Mouse (Mus musculus): ENCODE data around the gene Tfdp1.
A peak's percentile ranks its signal among the peaks of the same experiment; 100 is the strongest.
"Not testable (repeated sequence)": the region's sequence is repeated elsewhere in the genome, so short reads cannot be mapped to it uniquely, and the experiment has no call there.

Gene Tfdp1

DNA sequence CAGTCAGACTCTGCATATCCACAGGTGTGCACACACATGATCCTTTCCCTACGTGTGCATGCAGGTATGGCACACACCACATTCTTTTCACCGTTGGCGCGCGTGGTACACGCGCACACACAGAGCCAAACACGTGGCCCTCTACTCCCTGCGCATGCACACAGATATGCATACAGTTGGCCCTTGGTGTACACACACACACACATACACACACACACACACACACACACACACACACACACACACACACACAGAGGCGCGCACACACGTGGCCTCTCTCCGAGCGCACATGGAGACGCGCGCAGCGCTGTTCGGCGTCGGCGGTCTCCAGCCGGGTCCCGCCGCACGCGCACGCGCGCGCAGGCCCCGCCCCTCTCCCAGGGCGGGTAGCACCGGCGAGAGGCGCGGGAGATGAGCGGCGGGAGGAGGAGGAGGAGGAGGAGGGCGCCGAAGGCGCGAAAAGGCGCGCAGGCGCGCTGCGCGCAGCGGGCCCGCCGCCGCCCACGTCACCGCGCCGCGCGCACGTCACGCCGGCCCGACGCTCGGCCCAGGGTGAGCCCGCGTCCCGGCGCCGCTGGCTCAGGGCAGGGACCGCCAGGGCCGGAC, at the start of gene Tfdp1:
Gene Tfdp1, plus strand, starts transcription at position 497 of the 606 bp plus-strand sequence.
- DNase-seq (ENCODE audit: low spot score) = peak; percentile 86

DNA sequence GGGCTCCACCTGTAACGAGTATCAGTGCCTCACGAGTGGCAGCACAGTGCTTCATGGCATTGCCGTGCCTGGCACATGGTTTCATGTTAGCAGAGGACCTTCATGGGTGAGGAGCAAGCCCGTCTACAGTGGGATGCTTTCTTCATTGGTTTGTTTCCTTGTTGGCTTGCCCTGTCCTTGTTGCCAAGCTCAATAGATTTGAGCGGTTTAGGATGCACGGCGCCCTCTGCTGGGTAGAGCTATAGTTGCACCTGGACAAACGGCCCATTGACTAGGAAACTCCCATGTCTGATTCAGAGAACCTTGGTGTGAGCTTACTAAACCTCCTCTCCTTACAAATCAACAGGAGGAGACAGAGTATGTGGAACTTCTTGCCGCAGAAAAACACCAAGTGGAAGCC, 46.2 kb upstream of the Tfdp1 start:
- DNase-seq (ENCODE audit: low spot score) = peak; percentile 77

DNA sequence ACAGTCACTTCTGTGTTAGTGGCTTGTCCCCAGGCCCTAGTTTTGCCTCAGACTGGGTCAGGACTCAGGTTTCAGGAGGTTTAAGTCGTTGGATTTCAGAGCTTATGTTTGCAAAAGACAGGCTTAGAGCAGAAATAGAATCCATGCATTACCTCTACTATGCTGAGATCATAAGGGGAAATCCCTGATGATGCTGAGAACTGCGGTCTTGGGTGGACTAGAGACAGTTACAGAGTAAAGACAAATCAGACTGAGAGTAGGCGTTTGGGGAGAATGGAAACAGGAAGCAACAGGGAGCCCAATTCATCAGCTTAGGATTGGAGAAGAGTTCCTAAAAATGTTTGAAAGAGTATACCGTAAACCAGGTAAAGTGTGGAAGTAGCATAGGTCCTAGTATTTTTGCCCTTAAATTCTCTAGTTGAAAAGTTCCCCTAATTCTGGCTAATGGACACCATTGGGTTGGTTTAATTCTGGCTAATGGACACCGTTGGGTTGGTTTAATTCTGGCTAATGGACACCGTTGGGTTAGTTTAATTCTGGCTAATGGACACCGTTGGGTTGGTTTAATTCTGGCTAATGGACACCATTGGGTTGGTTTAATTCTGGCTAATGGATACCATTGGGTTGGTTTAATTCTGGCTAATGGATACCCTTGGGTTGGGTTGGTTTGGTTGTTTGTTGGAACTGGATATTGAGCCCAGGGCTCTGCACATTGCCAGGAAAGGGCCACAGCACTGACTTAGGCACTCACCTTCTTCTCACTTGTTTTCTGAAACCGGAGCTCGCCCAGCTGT, 44.7 kb upstream of the Tfdp1 start:
- no peak for DNase-seq (ENCODE audit: low spot score)

DNA sequence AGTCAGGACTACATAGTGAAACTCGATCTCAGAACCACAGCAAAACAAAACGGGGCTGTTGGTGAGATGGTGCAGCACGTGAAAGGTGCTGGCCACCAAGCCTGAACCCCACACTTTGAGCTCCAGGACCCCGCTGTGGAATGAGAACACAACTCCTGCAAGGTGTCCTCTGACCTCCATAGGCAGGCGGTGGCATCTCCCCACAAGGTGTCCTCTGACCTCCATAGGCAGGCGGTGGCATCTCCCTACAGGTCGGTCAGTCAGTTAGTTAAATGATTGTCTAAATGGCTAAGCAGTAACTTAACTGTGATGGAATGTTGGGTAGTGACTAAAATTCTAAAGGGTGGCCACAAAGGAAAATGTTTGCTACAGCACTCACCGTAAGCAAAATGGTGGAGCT, 39.0 kb upstream of the Tfdp1 start:
- DNase-seq (ENCODE audit: low spot score) = no peak

DNA sequence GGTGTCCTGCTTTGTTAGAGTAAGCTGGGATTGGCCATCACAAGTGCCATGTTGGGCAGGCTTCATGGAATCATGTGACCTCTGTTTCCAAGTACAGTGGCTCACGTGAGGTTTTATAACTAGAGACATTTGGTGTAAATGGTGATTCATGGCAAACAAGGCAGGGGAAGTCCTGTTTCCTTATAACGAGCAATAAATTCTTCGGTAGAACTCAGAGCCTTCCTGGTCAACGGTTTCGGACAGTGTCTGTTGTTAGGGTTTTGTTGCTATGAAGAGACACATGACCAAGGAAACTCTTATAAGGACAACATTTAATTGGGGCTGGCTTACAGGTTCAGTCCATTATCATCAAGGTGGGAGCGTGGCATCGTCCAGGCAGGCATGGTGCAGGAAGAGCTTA, 37.5 kb upstream of the Tfdp1 start:
- no peak for DNase-seq (ENCODE audit: low spot score)

DNA sequence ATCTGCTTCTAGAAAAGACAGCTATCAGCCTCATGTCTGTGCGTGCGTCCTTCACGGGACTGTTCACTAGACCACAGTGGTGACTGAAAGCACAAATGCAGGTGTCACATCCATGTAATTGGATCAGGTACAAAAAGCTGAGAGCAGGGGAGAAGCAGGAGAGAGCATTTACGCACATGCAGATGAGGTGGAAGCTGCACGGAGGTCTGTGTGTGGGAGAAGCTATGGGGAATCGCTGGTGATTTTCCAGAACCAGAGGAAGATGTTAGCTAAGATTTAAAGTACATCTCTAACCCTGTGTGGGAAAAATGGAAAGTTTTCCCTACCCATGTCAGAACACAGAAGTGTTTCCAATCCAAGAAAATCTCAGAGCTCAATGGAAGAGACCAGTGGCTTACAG, 33.1 kb upstream of the Tfdp1 start:
- DNase-seq (ENCODE audit: low spot score) = no peak

DNA sequence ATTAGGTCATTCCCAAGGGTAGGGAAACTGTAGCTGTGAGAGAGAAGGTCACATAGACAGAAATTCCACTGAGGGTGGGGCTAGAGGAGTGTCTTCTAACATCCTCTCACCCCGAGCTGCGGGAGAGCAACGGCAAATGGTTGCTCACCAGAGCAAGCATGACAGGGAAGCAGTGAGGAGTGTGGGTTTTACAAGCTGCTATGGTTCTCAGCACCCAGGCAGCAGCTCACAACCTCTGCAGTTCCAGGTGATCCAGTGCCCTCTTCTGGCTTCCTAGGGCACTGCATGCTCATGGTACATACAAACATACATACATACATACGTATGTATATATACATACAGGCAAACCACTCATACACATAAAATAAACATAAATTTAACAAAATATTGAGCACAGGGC, 32.7 kb upstream of the Tfdp1 start:
- DNase-seq (ENCODE audit: low spot score) = no peak

DNA sequence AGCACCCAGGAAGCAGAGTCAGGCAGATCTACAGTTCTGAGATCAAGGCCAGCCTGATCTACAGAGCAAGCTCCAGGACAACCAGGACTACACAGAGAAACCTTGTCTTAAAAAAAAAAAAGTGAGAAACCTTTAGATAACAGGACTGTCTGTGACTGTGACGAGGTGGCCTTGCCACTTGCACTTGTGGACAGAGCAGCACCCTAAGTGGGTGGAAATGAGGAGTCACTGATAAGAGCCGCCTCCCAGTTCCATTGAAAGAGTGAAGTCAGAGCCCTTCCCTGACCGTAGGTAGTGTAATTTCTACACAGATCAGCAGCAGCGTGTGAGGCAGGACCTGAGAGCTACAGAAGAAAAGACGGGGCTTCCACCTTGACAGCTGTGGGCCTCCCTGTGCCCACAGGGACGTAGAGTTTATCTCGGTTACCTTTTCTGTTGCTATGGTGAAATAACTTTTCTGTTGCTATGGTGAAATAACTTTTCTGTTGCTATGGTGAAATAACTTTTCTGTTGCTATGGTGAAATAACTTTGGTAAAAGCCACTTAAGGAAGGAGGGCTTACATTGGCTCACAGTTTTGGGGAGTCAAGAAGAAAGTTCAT, 32.1 kb upstream of the Tfdp1 start:
- DNase-seq (ENCODE audit: low spot score) = no peak

DNA sequence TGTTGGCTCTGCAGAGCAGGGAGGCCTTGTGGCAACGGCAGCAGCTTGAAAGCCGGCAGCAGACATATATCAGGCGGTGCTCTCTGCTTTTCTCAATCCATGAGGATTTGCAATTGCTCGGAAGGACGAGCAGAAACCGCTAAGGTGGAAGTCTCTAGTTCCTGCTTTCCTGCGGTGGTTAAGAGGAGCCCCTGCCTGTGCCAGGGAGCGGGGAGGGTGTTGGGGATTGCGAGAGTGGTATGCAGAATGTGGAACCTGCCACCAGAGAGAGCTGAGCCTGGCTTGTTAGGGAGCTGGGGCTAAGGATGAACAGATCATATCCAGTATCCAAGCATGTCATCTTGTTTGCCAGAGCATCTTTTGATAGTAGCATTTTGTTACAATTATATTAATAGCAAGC, 31.6 kb upstream of the Tfdp1 start:
- DNase-seq (ENCODE audit: low spot score) = no peak

DNA sequence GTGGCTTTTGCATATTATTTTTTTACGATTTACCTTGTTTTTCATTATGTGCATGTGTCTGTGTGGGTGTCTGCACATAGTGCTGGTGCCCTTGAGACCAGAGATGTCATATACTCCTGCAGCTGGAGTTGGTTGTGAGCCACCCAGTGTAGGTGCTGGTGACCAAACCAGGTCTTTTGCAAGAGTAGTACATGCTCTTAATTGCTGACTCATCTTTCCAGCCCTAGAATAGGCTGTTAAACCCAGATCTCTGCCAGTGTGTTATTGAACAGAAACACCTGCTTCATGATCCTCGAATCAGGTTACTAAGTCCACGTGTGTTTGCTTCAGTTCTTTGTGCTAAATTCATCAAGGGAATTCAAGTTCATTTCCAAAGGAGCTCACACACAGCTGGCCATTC, 23.6 kb upstream of the Tfdp1 start:
- DNase-seq (ENCODE audit: low spot score) = no peak

DNA sequence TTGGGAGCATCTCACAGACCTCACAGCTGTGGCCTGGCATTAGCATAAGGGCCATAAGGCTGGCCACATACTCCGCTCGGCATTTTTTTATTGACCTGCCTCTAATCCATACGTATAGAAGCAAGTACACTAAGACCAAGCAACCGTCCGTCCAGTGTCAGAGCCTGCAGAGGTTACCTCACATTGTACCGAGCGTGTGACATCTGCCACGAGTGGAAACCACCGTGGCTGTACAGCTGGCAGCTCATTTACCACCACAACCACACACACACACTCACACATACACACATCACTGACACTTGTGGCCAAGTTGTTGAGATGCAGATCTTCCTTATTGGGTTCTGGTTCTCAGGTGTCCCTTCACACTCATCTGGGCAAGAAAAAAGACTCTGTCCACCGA, 21.9 kb upstream of the Tfdp1 start:
- no peak for DNase-seq (ENCODE audit: low spot score)

DNA sequence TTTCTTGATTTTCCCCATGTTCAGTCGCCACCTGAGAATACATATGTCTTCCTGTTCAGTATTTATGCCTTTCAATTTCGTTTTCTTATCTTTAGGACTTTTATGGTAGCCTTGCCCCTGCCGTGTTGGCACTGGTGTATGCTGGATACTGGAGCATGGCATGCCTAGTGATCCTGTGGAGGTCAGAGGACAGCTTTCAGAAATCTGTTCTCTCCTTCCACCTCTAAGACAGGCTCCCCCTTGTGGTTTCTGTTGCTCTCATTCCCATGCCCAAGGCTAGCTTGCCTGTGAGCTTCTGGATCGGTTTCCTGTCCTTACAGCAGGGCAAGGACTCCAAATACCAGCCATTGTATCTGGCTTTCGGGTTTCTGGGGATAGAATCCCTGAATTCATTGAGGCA, 12.0 kb upstream of the Tfdp1 start:
- no peak for DNase-seq (ENCODE audit: low spot score)

DNA sequence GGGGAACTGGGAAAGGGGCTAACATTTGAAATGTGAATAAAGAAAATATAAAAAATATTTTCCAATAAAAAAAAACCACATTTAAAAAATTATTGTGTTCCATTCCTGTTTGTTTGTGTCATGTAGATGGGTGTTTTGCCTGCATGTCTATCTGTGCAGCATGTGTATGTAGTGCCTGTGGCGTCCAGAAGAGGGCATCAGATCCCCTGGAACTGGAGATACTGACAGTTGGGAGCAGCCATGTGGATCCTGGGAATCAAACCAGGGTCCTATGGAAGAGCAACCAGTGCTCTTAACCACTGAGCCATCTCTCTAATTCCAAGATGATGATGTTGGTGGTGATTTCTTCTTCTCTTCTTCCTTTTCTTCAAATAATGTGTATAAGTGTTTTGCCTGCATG, 3.9 kb upstream of the Tfdp1 start:
- DNase-seq (ENCODE audit: low spot score) = no peak

DNA sequence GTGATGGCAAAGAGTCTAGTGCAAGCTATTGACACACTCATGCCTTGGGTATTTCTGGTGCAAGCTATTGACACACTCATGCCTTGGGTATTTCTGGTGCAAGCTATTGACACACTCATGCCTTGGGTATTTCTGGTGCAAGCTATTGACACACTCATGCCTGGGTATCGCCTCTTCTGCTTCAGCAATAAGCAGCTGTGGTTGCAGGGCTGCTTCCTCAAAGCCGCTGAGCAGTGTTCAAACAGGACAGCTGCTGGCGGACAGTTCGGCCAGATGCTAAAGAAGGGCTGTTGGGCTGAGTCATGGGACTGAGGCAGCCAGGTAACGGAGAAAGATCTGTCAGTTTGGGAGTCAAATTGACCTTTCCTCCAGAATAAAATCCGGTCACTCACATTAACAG, 1.3 kb upstream of the Tfdp1 start:
- not testable (repeated sequence) for DNase-seq (ENCODE audit: low spot score)

DNA sequence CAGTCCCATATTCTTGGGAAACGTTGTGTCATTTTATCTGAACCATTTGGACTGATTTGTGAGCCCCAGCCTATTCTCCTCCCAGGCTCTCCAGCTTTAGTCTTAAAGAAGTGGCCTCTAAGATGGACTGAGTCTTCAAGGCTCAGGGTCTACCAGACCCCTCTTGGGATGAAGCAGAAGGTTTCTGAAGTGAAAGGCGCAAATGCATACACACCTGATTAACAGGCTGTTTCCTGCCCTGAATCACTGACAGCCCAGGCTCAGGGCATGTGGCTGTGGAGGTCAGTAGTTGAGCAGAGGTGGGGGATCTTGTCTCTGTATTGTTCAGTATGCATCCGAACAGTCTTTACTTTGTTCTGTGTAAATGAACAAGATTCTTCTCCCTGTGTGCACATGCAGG, 873 bp upstream of the Tfdp1 start:
- DNase-seq (ENCODE audit: low spot score) = no peak

DNA sequence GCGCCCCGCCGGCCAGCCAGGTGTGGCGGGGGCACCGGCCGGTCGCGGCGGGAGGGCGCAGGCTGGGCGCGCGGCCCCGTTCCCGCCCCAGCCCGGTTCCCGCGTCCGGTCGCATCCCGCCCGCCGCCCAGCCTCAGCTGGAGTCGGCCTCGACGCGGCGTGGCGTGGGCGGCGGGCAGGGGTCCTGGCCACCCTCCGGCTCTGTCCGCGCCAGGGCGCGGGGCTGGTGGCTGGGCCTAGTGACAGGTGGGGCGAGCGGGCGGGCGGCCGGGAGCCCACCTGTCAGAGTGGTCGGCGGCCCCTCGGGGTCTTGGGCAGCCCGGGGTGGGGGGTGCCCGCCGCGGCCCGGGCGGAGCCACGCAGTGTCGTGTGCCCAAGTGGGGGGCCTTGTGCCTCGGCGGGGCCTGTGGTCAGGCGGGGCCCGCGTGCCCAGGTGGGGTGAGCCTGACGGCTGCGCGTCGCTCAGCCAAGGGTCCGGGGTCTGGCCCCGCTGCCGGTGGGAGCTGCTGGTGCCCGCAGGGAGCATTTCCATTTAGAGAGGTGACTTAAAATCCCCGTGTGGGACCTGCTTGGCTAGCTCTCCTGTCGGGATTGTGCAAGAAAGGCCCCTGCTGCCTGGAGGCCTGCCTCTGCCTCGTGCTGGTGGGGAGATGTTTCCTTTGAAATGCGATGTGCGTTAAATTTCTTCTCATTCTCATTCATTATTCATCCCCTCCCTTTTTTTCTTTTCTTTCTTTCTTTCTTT, 522 bp downstream of the Tfdp1 start:
- DNase-seq (ENCODE audit: low spot score) = peak; percentile 36

DNA sequence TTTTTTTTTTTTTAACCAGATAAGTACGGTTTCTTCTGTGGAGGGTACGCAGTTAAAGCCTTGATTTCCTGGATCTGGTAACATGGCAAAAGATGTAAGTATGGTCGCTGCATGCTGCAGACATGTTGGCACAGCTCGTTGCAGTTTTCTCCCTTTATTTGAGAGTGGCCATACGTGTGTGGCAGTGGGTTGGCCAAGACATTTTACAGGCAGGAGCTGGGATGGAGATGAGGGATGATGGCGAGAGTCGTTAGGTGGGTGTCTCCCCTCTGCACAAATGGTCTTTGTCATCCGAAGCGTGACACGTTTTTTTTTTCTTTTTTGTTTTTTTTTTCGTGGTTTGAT, 1.1 kb downstream of the Tfdp1 start:
- no peak for DNase-seq (ENCODE audit: low spot score)

DNA sequence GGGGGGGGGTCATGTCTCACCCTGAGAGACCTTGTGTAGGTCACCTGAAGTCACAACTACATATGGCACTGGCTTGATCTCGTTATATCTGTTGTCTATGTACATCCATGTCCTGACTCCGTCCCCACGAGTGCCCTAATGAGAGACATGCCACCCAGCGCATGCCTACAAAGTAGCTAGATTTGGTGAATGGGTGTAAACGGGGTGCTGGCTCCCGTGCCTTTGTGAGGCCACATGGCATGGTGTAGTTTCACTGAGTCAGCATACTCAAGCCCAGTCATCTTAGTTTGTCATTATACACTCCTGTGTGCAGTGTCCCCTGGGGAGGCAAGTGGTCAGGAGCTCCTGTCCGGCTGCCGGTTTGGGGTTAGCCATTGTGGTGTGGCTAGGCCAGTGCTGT, 2.1 kb downstream of the Tfdp1 start:
- DNase-seq (ENCODE audit: low spot score) = no peak

DNA sequence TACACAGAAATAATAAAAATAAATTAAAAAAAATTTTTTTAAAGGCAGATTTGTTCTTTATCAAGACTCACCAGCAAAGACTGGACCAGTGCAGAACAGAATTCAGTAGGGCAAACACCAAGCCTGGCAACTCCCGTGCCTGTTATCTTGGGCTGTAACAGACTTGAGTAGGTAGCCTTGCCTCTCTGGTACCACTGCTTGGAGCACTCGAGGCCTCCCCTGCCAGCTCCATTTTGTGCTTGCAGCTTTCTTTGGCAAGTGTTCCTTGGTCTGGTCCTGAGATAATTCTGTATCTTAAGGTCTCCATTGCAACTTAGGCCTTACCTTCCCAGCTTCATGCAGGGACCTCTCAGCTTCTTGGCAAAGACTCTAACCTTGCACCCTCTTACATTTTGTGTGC, 3.8 kb downstream of the Tfdp1 start:
- DNase-seq (ENCODE audit: low spot score) = no peak

DNA sequence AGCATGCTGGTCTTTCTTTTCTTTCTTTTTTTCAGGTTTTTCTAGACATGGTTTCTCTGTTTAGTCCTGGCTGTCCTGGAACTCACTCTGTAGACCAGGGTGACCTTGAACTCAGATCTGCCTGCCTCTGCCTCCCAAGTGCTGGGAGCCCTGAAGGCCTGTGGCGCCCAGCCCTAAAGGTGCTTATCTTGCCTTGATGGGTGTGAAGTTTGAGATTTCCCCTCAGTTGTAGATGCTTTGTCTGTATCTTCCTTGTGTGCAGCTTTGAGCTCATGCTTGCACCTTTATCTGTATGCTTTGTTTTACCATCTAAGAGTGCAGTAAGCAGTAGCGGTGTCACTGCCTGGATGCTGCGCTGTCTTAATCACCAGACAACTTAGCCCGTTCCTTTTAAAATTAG, 4.6 kb downstream of the Tfdp1 start:
- no peak for DNase-seq (ENCODE audit: low spot score)

DNA sequence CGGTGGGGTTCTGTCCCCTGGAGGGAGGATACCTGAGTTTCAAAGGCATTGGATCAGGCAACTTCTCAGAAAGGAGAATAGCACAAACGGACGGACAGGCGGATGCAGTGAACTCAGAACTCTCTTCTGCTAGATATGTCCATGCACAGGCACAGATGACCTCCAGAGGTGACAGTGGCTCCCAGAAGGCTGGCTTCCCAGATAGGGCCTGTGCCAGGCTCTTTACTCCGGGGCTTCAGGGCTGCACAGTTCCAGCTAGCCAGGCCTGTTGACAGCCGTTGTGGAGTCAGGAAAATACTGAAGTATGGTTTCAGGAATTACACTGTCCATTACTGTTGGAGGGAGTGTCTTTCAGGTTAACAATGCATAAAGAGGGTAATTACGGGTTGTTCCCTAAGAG, 11.5 kb downstream of the Tfdp1 start:
- no peak for DNase-seq (ENCODE audit: low spot score)

DNA sequence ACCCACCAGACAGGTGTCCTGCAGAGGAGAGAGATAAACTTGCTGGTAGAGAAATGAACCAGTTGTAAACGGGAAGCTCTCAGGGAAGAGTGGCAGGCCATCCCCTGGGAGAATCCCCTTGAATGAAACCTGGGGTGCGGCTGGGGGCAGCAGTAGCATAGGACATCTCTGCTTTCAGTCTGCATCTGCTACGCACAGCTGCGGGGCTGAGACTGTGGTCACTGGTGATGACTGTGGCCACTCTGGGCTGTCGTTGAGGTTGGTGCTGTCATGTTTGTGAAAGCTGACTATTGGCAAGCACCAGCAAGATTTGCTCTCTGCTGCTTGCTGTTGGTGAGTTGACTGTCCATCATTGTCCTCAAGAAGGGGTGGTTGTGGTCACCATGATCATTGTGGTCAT, 13.0 kb downstream of the Tfdp1 start:
- DNase-seq (ENCODE audit: low spot score) = no peak

DNA sequence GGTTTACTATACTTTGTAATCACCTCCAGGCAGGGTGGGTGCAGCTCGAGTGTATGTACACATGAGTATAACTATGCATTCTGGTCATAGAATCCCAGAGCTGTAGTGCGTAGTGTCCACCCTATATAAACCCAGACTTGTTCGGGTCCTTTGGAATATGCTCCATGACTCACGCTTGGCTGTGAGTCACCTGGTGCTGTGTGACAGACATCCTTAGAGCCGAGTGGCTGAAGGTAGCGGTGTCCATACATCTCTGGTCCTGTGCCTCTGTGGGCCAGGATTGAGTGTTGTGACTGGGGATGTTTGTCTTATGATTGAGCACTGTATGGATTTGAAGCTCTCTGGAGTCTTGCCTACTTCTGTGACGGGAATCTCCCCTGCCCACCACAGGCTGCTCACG, 14.1 kb downstream of the Tfdp1 start:
- no peak for DNase-seq (ENCODE audit: low spot score)

Measured in ovary, postnatal 36 days (tissue).